Mouse (Mus musculus) testis, postnatal 14 days (tissue): ENCODE data around the gene Fam57b.

Experiments
- DNase-seq: peaks from one replicate; pipeline ENCODE4 v3.0.0; 2021; ENCODE audit warnings: low spot score

Gene Fam57b

GRCm38 (mm10) chr7:126797411-126798126 is at the start of gene Fam57b:
Gene Fam57b, plus strand, starts transcription at chr7:126797668.
- DNase-seq: peak; percentile 84

GRCm38 (mm10) chr7:126748824-126749223 is 48.6 kb upstream of the Fam57b start:
- DNase-seq: no peak

GRCm38 (mm10) chr7:126749582-126750343 is 47.7 kb upstream of the Fam57b start:
- no peak for DNase-seq

GRCm38 (mm10) chr7:126754866-126755265 is 42.6 kb upstream of the Fam57b start:
- DNase-seq: peak; percentile 64

DNA sequence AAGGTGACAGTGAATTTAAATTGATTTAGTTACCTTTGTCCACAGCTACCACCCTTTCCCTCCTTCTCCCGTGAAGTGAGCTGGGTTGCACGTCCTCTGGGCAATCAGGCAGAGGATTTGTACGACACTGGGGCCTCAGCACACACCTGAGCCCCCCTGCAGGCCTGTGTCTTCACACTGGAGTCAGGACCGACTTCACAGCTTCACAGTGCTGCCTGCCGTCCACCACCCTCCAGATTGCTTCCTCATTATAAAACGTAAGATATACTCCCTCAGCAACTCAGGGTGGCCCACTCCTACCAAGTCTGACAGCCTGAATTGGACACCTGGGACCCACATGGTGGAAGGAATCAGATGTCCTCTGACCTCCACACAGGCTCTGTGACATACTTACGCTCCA is 38.9 kb upstream of the Fam57b start:
- no peak for DNase-seq

- DNase-seq: peak; percentile 86
Measured at GRCm38 (mm10) chr7:126759050-126759671, 38.3 kb upstream of the Fam57b start, which contains the start of gene Mapk3. Gene Mapk3, plus strand, starts transcription at chr7:126759601.

DNA sequence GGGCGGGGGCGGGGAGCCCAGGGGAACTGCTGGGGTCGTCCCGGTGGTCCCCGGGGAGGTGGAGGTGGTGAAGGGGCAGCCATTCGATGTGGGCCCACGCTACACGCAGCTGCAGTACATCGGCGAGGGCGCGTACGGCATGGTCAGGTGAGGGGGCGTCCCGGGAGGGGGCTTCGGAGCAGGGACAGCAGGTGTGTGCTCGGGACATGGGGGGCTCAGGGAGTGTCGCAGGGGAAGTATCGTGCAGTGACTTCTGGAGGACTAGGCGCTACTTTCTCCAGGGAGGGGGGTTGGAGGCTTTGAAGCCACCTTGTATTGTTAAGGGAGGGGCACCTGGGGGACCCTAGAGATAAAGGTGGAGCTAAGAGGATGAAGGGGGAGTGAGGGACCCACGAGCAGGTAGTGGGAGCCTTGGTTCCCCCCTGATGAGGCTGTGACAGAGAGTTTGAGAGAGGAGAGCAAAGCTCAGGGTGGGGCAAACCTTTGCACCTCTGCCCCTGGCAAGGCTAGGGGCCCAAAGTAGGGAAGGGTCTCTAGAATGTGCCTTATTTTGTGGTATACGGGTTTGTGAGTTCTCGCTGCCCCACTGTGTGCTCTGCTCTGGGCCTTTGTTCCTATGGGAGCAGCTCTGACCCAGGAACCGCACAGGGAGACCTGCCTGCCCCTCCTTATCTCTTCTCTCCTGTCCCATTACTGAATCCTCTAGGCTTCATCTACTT is 37.6 kb upstream of the Fam57b start:
- DNase-seq: peak; percentile 58

DNA sequence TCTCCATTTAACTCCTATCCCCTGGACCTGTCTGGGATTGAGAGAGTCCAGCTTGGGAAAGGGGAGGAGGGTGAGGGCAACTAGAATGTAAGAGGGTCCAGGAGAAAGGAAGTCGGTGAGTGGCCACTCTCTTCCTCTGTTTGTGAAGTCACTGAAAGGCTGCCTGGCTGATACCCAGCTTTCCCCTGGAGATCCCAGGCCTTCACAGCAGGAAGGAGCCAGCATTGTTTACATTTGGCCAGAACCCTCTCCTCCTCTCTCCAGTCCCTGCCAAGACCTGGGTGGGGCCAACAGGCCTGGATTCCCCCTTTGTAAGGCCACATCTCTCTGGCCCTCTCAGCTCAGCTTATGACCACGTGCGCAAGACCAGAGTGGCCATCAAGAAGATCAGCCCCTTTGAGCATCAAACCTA is 37.1 kb upstream of the Fam57b start:
- peak; percentile 77 for DNase-seq

- peak; percentile 70 for DNase-seq
Measured at GRCm38 (mm10) chr7:126760956-126761355, 36.5 kb upstream of the Fam57b start.

DNA sequence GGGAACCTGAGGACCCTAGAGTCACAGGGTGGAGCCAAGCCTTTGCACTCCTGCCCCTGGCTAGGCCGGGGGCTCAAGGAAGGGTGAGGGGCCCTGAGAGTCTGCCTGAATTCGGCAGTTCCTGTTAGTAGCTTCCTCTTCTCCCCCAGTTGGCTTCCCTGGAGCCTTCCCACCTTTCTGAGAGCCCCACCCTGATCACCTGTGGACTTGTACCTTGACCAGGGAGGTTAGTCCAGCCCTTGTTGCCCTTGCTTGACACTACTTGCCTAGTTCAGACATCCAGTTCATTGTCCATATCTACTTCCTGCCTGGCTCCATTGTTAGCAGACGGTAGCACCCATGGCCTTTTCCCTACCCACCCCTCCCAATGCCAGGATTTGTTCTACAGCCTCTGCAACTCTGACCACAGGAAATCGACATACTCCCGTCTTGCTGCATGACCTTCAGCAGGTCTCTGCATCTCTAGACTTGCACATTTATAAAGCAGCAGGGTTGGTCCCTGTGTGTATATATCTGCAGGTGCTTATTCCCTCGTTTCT is 35.9 kb upstream of the Fam57b start:
- DNase-seq: no peak

GRCm38 (mm10) chr7:126762471-126763008 is 34.9 kb upstream of the Fam57b start:
- no peak for DNase-seq

- no peak for DNase-seq
Measured at GRCm38 (mm10) chr7:126765540-126765939, 31.9 kb upstream of the Fam57b start.

DNA sequence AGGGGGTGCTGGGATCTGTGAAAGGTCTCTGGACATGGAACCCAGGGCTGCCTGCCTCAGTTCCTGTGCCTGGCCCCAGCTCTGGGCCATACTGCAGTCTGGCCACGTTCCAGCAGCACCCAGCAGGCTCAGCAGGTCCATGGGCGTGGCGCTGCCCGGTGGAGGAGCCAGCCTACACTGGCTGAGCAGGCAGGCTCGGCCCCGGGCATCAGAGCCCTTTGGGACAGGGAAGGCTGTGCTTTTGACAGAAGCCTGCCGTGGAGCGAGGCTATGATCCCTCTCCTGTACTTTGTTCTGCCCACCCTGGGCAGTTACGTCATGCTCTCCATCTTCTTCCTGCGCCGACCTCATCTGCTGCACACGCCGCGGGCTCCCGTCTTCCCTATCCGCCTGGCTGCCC is 31.3 kb upstream of the Fam57b start, which contains the start of gene Gdpd3:
Gene Gdpd3 (plus strand): TSS at position 134 of the 400 bp plus-strand sequence.
- DNase-seq: no peak

DNA sequence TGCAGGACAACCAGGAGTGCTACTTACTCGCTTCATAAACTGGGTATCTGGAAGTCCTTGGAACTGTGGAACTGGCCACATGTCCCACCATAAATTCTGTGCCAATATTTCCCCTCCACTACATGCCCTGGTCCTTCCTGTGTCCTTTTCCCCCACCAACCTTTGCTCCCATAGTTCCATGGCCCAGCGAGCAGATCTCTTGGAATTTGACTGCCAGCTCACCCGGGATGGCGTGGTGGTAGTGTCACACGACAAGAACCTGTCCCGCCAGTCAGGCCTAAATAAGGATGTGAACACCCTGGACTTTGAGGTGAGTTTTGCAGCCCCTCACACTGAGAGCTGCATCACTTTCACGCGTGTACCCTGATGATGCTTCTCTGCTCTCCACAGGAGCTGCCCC is 30.5 kb upstream of the Fam57b start:
- DNase-seq: no peak

GRCm38 (mm10) chr7:126770784-126771183 is 26.7 kb upstream of the Fam57b start:
- no peak for DNase-seq

DNA sequence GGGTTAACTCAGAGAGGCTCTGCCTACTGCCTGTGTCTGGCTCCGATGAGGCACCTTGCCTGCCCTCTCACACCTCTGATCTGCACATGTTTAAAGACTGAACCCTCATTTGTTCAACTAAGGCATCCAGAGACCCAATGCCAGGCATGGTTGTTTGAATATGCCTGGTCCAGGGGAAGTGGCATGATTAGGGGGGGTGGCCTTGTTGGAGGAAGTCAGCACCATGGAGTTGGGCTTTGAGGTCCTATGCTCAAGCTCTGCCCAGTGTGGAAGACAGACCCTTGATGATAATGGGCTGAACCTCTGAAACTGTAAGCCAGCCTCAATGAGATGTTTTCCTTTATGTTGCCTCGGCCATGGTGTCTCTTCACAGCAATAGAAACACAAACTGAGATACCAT is 24.1 kb upstream of the Fam57b start:
- no peak for DNase-seq

- no peak for DNase-seq
Measured at GRCm38 (mm10) chr7:126774463-126774862, 23.0 kb upstream of the Fam57b start.

DNA sequence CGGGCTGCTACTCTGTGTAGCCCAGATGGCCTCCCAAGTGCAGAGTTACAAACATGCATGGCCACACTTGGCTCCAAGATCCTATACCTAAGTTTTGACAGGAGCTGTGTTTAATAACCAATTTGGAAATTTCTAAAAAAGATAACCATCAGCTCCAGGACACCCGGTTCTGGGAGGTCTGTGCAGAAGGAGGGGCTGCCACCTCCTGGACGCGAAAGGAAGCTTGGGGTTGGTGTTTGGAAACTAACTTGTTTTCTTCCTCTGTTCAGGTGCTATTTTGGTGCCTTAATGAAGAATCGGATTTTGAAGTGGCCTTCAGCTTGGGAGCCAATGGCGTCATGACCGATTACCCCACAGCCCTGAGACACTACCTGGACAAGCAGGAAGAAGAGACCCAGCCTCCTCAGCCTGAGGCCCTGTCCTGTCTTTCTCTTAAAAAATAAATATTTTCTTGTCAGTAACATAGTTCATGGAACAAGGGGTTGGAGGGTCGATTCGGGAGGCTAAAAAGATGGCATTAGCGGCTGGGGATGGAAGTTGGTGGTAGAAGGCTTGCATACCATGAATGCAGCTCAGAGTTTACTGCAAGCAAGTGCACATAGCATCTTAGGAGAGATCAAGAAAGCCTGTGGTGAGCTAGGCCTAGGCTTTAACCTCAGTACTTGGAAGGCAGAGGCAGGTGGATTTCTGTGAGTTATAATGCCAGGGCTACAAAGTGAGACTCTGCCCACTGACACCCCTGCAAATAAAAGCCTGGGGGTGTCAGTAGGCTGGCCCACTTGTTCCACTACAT is 22.1 kb upstream of the Fam57b start:
- no peak for DNase-seq

DNA sequence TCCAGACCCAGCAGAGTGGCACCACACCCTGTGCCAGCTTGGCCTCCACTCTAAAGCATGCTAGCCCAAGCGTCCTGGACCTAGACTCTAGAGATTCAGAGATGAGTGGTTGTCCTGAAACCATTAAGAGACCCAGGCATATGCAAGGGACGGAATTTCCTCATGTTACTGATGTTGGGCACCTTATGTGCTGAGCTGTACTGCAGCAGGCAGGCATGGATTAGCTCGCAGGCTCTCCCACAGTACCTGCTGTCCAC is 21.6 kb upstream of the Fam57b start:
- no peak for DNase-seq

- peak; percentile 94 for DNase-seq
Measured at GRCm38 (mm10) chr7:126776598-126777057, 20.8 kb upstream of the Fam57b start, which contains the start of gene Ypel3. Gene Ypel3, plus strand, starts transcription at chr7:126776955.

- no peak for DNase-seq
Measured at GRCm38 (mm10) chr7:126777476-126777875, 20.0 kb upstream of the Fam57b start.
